Mouse (Mus musculus): ENCODE measurements at regions not wholly inside any gene's neighbourhood (a gene's known extent, or its start where the extent isn't known, plus 50 kb on each side); places are given as distances from the start of the nearest gene placed in this dataset.

DNA sequence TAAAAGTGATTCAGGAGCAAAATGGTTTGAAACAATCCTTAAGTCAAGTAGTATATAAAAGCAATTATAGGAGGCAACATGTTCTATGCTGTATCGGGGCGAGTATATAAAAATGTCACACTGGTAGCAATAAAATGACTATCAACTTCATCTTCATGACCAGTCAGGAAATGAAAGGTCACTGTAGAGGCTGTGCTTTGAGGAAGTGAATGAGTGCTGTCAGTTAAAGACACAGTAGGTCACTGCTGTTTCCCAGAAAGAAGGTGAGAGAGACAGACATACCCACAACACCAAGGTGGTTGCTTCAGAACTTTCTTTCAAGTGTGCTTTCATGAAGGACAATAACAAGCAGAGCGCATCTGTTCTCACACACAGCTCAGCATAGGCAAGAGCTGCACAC, 292.4 kb downstream of the Cd47 start:
- no peak for DNase-seq (ENCODE audit: low spot score)

DNA sequence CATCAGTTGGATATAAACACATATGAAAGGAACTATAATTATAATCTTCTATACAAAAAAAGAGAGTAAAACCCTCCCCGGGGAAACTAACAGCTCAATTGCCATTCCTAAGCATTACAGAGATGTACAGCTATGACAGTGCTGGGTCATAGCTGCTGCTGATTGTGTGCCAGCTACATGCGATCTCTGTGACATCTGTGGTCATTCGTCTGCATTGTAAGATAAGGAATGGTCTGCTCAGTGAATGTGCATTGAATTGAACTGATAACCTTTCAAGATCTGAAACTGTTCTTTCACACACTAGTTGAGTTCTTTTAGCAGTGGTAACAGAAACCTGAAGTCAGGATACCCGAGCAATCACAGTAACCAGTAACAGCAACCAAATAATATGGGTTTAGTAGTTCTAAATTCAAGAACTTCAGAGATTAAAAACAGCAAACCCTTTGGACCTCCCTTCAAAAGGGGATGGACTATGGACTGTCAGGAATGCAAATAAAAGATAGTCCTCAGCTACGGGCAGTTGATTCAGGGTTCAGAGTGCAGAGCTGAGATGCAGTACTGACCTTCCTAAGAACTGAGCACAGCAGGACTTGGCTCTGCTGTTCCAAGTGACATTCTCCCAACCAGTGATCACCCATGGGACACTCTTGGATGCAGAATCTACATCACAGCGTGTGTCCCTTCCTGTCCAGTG, 295.7 kb downstream of the Cd47 start:
- DNase-seq (ENCODE audit: low spot score) = no peak

DNA sequence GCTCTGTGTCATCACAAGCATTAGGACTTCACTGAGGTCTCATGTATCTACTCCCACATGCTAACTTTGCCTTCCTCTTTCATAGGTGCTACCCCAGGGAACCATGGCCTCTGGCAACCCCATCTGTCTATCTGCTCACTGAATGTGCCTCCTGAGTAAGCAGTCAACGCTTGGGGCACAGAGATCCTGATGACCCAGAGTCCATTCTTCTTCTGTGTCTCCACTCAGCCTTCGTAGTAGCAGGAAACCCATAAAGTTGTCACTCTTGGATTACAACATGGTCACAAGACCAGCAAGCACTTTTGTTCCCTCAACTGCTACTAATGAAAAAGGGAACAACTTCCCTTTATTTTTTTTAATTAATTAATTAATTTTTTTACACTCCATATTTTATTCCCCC, 296.2 kb downstream of the Cd47 start:
- no peak for DNase-seq (ENCODE audit: low spot score)

DNA sequence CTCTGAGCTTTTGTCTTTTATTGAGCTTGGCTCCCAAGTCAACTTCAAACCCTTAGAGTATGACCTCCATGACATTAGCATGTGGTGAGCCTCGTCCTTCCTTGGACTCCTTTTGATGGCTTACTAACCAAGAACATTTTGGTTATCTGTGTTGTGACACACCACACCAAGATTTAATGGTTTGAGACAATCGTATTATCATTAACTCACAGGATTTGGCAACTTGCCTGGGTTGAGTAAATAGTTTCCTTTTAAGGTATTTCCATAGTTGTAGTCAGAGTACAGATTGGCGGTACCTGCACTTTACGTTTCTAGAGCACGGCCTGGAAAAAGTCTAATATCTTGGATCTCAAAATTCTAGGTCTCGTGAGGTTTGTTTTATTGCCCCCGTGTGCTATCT, 303.0 kb downstream of the Cd47 start:
- no peak for DNase-seq (ENCODE audit: low spot score)

DNA sequence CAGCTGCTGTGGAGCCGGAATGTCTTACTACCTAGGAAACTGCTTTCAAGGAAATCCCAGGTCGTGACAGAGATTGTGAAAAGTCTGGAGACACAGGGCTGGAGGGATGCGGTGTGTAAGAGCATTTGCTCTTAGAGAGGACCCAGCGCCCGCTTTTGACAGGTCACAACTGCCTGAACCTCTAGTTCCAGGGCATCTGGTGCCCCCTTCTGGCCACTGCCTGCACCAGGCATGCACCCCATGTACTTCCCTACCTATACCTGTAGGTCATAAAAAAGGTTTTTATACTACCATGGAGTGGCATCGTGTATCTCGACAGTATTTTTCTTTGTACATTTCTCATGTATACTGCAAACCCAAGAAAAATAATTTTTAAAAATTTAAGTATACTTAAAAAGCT, 314.0 kb downstream of the Bbx start:
- DNase-seq (ENCODE audit: low spot score) = no peak

- no peak for DNase-seq (ENCODE audit: low spot score)
Measured at GRCm38 (mm10) chr16:50122460-50122859, 309.7 kb downstream of the Bbx start.

- DNase-seq (ENCODE audit: low spot score) = no peak
Measured at GRCm38 (mm10) chr16:50124646-50125045, 307.5 kb downstream of the Bbx start.

- DNase-seq (ENCODE audit: low spot score) = no peak
Measured at GRCm38 (mm10) chr16:50125564-50125963, 306.6 kb downstream of the Bbx start.

DNA sequence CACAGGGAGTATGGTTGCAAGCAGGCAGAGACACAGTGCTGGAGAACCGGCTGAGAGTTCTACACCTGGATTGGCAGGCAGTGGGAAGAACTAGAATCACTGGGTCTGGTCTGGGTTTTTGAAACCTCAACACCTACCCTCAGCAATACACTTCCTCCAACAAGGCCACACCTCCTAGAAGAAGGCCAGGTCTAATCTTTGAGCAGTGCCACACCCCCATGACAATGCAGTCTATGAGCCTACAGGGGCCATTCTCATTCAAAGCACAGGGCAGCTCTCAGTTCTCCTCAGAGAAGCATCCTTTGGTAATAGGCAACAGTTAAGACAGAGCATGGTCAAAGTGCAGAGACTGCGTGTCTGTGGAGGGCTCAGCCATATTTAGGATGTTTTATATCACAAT, 300.8 kb downstream of the Bbx start:
- no peak for DNase-seq (ENCODE audit: low spot score)

Data from urinary bladder, postnatal 25 days (tissue).